Mouse (Mus musculus) layer of hippocampus, adult 18-20 months (tissue): ENCODE data around the gene Zfp688. TPM values are rescaled to one million over a fixed set of nuclear protein-coding genes. Genes with fewer than 3 reads are reported as not detected.
"Not testable (repeated sequence)": the region's sequence is repeated elsewhere in the genome, so short reads cannot be mapped to it uniquely, and the experiment has no call there.

Source experiments
- DNase-seq, 2 experiments: peaks; one replicate each; pipeline ENCODE4 v3.0.0; 2022; ENCODE audit warnings: low spot score in 2 of 2
- long read RNA-seq: library from polyadenylated mRNA; stranded (forward); transcript quantifications from one replicate; pipeline ENCODE4 v2.0.0, GENCODE M21; 2021
- total RNA-seq, 2 experiments: library from RNA; stranded (reverse); gene quantifications; 2 replicates each; pipeline ENCODE4 v1.2.3; 2021

The Zfp688 gene
- total RNA-seq, result 10 to 100 TPM; 14.7 to 15.5 TPM
- long read RNA-seq, partial matches to known transcripts, result 0 of 7 reads
- long read RNA-seq, other reads (novel, unspliced or antisense), result 2 of 7 reads

- peak; percentile 87 to 94 for DNase-seq
These were observed at the start of gene Zfp688 for GRCm38 (mm10) chr7:127421388-127422191. Zfp688 (minus strand) TSS chr7:127422068.

- DNase-seq, result no peak
These were observed 49.8 kb upstream of the Zfp688 start for GRCm38 (mm10) chr7:127471646-127472010.

GRCm38 (mm10) chr7:127470743-127471645, 49.1 kb upstream of the Zfp688 start:
- peak; percentile 92 to 97 for DNase-seq

DNA sequence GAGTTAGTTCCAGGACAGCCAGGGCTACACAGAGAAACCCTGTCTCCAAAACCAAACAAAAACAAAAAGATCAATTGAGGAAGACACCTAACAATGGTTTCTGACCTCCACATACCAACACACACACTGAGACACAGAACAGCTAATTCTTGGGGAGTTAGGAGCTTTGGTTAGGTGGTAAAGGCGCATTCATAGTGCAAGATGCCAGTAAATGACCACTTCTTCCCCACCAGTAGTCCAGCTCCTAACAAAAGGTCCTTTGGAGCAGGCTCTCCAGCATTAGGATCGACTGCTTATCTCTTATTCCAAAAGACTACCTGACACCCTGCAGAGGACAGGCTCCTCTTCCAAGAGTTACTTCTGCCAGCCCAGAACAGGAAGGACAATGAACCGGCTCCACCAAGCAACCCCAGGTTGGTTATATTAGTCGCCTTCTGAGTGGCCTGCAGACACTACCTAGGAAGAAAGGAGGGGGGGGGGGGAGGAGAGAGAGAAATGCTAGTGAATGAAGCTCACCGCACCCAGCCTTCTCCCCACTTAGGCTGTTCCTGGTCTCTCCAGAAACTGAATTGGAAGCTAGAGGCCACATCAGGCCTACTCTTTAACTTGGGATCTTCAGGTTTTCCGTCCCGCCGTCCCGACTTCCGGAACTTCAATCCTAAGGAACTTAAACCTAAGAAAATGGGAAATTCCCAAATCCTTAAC, 48.3 kb upstream of the Zfp688 start:
- no peak for DNase-seq

DNA sequence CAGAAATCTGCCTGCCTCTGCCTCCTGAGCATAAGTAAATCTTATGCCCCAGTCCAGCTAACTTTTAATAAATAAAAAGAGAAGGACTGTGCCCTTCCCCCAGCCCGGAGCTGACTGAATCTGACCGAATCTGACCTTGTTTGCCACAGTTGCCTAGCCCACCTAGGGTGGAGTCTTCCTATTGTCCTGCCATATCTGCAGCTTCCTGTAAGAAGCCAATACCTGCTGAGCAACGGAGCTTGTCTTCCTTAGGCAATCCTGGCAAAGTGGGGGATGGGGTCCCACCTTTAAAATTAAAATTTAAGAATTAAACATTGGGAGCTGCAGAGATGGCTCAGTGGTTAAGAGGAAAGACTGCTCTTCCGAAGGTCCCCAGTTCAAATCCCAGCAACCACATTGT, 44.7 kb upstream of the Zfp688 start:
- DNase-seq, result no peak

- DNase-seq, result not testable (repeated sequence)
These were observed 43.8 kb upstream of the Zfp688 start for GRCm38 (mm10) chr7:127465670-127466069.

GRCm38 (mm10) chr7:127465191-127465590, 43.3 kb upstream of the Zfp688 start:
- no peak for DNase-seq

GRCm38 (mm10) chr7:127459311-127459710, 37.4 kb upstream of the Zfp688 start, which contains the start of gene Prr14:
Prr14 (plus strand) TSS chr7:127459611.
- not testable (repeated sequence) for DNase-seq

DNA sequence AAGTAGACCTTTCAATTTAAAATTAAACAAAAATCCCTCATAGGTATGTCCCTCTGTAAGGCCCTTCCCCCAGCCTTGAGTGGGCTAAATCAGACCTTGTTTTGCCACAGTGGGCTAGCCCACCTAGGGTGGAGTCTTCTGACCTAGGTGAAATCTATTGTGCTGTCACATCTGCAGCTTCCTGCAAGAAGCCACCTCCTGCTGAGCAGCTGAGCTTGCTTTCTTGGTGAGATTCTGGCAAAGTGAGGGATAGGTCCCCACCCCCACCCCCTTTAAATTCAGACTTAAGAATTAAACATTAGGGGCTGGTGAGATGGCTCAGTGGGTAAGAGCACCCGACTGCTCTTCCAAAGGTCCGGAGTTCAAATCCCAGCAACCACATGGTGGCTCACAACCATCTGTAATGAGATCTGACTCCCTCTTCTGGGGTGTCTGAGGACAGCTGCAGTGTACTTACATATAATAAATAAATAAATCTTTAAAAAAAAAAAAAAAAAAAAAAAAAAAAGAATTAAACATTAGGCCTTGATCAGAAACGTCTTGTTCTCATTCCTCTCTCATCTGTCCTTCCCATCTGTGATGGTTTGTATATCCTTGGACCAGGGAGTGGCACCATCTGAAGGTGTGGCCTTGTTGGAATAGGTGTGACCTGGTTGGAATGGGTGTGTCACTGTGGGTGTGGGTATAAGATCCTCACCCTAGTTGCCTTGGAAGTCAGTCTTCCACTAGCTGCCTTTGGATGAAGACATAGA, 36.7 kb upstream of the Zfp688 start:
- DNase-seq, result not testable (repeated sequence)

DNA sequence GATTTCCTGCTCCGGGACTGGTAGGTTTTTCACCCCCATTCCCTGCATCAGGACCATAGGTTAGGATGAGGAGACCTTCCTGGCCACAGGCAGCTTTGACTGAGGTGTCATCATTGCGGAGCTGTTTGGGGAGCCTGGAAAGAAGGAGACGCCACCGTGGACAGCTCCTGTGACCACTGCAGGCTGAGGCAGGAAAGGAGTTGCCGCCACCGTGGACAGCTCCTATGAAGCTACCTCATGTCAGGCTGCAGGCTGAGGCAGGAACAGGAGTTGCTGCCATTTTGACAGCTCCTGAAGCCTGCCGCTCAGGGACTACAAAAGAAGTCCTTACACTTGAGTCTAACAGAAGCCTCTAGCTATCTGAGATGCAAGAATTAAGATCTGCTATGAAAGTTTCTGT, 33.0 kb upstream of the Zfp688 start:
- no peak for DNase-seq

- no peak for DNase-seq
These were observed 31.2 kb upstream of the Zfp688 start for GRCm38 (mm10) chr7:127453056-127453455.

GRCm38 (mm10) chr7:127449966-127450365, 28.1 kb upstream of the Zfp688 start:
- DNase-seq, result no peak

GRCm38 (mm10) chr7:127448521-127449300, 26.8 kb upstream of the Zfp688 start, which contains the start of gene Zfp689:
Zfp689 (minus strand) TSS chr7:127449158.
- peak; percentile 87 to 98 for DNase-seq

- DNase-seq, result no peak
These were observed 22.1 kb upstream of the Zfp688 start for GRCm38 (mm10) chr7:127443976-127444375.

DNA sequence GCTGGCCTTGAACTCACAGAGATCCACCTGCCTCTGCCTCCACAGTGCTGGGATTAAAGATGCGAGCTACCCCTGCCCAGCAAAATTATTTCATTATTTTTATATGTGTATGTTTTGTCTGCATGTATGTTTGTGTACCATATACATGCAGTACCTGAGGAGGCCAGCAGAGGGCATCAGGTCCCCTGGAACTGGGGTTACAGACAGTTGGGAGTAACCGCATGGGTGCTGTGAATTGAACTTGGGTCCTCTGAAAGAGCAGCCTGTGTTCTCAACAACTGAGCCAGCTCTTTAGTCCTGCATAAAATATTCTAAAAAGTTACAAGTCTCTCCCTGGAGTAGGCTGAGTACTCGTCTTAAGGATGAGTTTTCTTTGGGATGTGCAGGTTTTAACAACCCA, 15.9 kb upstream of the Zfp688 start:
- DNase-seq, result no peak

GRCm38 (mm10) chr7:127435206-127435605, 13.3 kb upstream of the Zfp688 start:
- DNase-seq, result no peak

DNA sequence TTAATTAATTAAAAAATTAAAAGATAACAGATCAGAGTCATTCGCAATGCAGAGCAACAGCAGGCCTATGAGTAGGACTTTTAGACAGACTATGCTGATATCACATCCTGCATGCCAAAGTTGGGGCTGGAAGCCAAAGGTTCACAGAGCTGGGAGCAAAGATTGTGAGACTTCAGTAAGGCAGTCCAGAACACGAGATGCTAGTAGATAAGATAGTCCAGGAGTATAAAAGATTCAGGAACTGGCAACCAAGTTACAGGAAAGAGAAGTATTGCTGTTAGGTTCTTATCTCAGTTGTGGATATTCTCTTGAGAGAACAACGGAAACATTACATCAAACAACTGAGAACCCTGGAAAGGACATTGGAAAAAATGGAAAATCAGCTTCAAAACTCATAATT, 4.5 kb upstream of the Zfp688 start:
- no peak for DNase-seq

DNA sequence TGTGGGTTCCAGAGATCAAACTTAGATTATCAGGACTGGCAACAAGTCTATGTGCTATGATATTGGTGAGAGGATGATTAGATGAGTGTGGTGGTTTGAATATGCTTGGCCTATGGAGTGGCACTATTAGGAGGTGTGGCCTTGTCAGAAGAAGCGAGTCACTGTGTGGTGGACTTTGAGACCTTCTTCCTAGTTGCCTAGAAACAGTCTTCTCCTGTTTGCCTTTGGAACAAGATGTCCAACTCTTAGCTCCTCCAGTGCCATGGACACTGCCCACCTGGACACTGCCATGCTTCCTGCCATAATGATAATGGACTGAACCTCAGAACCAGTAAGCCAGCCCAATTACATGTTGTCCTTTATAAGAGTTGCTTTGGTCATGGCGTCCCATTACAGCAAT, 4.0 kb upstream of the Zfp688 start:
- no peak for DNase-seq

DNA sequence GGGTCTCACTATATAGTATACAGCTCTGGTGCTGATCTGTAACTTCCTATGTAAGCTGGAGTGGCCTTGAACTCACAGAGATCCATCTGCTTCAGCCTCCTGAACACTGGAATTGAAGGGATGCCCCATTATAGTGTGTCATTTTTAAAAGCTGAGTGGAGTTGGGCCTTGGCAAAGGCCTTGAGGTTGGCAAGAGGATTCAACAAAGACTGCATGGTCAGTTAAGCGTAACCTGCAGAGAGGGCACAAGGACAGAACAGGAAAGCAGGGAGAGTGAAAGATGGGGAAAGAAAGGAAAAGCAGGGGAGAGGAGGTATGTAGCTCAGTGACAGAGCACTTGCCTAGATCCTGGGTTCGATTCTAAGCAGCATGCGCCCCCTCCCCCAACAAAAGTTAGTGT, 3.4 kb upstream of the Zfp688 start:
- DNase-seq, result no peak

DNA sequence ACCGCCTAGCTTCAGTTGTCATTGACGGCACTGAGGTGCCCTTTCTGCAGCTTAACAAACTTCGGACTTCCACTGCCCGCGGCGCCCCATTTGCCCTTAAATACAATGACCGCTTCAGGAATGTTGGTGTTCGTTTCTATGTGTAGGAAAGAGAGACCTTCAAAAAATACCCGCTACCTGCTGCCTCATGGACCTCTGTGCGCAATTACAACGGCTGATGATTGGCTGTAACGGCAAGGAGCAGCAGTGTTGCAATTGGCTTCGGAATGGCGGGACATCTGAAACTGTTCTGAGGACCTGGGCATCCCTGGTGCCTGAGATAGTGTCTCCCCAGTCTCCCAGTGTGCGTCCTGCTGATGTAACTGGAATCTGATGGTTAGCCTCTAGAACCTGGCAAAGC, 379 bp upstream of the Zfp688 start:
- peak; percentile 11 to 55 for DNase-seq
